Mouse (Mus musculus) cerebellum, adult 9-10 months (tissue): ENCODE measurements at regions not wholly inside any gene's neighbourhood (a gene's known extent, or its start where the extent isn't known, plus 50 kb on each side); places are given as distances from the start of the nearest gene placed in this dataset.

Source experiments
- DNase-seq: peaks from one replicate; pipeline ENCODE4 v3.0.0; 2022

DNA sequence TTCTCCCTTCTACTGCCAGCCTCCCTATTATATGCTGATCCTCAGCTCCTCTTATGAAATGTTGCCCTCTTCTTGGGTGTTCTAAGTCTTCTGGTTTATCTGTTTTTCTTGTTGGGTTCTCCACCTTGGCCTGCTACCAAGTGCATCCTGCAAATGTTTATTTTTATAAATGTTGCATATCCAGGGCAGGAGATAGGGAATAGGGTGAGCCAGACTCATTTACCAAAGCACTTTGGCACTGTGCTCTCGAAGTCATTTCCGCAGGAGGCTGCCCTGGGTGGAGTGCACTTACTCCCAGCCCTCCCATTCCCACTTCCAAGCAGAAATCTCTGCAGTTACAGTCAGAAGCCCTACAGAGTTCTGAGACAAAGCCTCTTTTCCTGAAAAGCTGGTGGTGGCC is 249.5 kb upstream of the Pappa start:
- DNase-seq: no peak

DNA sequence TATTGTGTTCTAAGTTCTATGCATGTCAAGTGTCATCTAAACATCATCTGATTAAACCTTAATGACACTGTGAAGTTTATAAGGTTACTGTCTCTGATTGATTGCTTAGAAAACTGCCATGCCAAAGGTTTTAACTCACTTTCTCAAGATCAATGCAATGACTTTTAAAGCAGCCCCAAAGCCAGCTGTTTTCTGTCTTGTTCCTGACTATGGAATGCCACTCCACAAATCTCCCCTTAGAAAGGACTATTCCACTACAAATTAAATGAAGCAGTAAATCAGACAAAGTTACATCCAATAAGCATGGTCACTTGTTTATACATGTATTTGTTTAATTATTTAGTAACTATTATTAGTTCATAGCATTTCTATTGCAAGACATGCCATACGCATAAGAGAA is 247.1 kb upstream of the Pappa start:
- DNase-seq: no peak

DNA sequence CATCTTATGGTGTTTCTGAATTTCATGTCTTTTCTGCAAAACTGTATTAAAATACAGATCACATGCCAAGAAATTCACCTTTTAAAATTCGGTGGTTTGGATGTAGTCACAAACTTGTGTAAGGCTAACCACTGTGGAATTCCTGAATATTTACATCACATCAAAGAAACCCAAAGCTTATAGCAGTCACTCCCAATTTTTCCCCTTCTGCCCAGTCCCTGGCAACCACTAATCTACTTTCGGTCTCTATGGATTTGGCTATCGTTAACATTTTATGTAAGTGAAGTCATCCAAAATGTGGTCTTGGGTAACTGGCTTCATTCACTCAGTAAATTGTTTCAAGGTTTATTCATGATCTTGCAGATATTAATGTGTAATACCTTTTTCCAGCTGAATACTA is 226.0 kb upstream of the Pappa start:
- DNase-seq: no peak

DNA sequence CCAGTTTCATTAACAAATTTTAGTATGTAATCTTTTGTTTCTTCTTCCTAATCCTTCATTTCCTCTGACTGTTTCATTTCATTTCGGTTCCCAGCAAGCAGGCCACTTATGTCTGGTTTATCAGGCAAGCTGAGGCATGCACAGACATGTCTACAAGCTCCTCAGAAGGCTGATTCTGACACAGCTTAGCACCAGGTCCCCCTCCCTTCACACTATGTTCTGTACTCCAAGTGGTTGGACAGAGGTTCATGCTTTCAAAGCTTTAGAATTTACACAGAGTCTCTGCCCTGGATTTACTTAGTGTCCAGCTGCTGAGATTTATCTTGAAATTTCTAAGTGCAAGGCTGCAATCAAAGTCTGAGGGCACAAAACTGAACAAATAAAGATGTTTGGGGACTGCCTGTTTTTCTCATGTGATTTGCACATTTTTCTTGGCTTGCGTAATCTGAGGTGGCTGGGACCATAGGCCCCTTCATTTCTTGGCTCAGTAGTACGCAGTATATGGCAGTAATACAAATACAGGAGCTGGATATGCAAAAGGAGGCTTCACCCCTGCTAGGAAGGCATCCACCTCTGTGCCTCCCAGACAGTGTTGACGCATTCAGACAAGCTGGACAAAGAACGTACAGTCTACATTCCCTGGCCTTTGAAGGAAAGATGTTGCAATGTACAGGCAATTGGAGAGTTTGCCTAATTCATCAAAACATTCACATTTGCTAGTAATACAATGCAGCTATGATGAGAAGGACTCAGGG is 222.7 kb upstream of the Pappa start:
- no peak for DNase-seq

DNA sequence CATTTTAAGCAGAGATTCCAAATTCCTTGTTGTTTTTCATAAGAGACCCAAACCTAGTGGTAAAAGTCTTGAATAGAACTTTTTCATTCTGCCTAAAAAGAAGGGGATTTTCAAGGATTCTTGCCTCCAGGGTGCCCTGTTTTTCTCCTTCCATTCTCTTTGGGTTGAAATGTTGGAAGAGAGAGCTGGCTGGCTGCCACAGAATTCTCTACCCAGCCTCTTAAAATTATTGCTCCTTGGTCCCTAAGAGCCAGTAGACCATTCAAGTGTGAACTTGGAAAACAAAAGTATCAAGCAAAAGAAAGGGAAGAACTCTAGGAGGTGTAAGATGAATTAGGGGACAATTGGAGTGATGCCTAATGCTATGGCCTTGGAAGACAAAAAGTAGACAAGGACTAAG is 200.2 kb upstream of the Pappa start:
- no peak for DNase-seq

DNA sequence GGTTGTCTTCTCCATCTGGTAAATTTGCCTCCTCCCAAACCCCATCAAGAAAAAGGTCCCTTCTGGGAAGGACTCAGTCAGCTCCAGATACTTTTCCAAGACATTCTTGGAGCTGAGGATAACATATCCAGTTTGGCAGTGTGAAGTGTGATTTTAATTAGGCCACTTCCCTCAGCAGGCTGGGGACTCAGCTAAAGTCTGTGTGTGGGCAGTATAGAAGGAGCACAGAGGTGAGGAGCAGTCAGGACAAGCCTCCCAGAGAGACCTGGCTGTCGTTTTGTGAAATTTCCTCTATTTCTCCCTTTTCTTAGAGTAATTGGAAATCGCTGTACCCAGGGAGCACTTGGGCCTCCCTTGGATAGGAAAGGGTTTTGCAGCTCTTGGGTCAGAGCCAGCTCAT is 195.4 kb upstream of the Pappa start:
- no peak for DNase-seq

DNA sequence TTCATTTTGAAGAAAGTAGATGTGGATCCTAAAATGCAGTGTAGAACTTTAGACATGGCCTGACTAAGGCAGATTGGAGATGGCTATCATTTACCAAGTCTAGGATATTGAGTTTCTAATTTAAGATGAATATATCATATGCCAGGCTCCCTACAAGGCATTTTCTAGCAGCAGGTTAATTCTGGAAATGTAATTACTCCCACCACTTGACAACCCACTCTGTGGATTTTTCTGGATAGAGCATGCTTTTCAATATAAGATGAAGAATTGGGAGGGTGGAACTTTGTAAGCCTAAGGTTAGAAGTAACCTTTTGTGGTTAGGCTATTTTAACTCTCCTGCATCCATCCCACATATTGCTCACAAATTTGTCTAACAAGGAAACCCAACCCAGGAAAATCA is 178.4 kb upstream of the Pappa start:
- no peak for DNase-seq

DNA sequence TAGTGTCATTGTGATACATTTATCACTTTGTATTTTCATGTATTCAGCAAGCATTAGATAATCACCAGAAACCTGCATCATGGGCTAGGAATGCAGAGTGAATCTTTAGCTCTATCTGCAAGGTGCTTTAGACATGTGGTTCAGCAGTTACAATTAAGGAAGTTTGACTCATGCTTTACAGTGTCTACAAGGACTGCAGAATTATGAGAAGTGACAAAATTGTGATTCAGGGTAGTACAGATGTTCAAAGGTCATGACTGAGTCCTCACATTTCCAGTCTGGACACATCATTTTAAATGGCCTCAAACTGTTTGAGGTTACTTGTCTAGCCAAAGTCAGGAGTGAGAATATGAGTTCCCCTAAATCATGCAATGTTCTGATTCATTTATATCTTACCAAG is 171.3 kb upstream of the Pappa start:
- DNase-seq: no peak

DNA sequence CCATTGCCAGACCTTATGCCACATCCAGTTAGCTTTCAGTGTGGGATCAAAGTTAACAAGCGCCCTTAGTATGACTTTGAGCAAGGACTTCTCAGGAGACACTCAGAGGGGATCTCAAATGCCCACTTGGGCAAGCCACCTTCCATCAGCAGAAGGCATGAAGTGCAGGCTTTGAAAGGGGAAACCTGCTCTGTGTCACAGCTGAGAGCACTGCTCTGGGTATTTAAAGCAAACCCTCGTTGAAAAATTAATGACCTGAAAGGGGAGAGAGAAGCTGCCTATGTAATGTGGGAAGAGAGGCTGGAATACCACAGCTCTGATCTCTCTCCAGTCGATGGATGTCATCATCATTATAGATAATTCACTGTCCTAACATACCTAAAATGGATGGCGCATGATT is 165.1 kb upstream of the Pappa start:
- no peak for DNase-seq

DNA sequence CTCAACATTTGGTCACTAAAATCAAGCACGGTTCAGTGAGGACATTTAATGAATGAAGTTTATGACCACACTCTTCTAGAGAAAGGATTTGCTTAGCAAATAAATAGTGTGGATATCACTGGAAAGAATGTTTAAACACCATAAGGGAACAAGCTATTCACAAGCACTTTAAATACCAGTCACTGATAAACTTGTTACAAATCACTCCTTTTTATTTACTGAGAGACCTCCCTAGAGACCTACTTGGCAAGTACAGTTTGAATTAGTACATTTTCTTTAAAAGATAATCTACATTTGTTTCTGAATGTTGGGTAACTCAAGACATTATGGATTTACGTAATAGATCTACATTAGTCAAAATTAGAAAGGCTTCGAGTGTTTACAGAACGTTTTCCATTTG is 162.2 kb upstream of the Pappa start:
- no peak for DNase-seq
